Mouse (Mus musculus) midbrain, embryonic 14.5 days (tissue): ENCODE measurements around the gene Socs4. TPM values are rescaled to one million over a fixed set of nuclear protein-coding genes. Genes with fewer than 3 reads are reported as not detected.

Source experiments
- ATAC-seq: fragments of 200-750 bp; cut with Nextera tagmentation; 2 replicates; pipeline ENCODE4 v1.8.0; 2017; ENCODE audit warnings: moderate number of reproducible peaks, moderate library complexity; ENCODE audit not compliant: low FRiP score, low TSS enrichment
- DNase-seq: peaks from one replicate; pipeline ENCODE4 v3.0.0-alpha.2; 2015
- H3K27ac ChIP-seq: fragments of 300-500 bp; sonication (generic); replicated peaks from 2 replicates; pipeline ENCODE4 v1.5.1; 2014; ENCODE audit warnings: mild to moderate bottlenecking, low read depth, low read length, moderate library complexity
- H3K27me3 ChIP-seq: fragments of 300-500 bp; sonication (generic); 2 replicates; pipeline ENCODE4 v1.6.1; 2014; ENCODE audit warnings: low read length, control low read depth, mixed read lengths; ENCODE audit not compliant: control insufficient read depth, insufficient read depth
- H3K36me3 ChIP-seq: fragments of 300-500 bp; sonication (generic); 2 replicates; pipeline ENCODE4 v1.6.1; 2014; ENCODE audit warnings: low read length, control low read depth; ENCODE audit not compliant: control insufficient read depth, insufficient read depth
- H3K4me1 ChIP-seq: fragments of 300-500 bp; sonication (generic); 2 replicates; pipeline ENCODE4 v1.6.1; 2014; ENCODE audit warnings: mild to moderate bottlenecking, antibody characterized with exemption, low read length, control low read depth; ENCODE audit not compliant: control insufficient read depth, insufficient read depth
- H3K4me2 ChIP-seq: fragments of 300-500 bp; sonication (generic); 2 replicates; pipeline ENCODE4 v1.6.1; 2014; ENCODE audit warnings: mild to moderate bottlenecking, low read length, moderate library complexity
- H3K4me3 ChIP-seq: fragments of 300-500 bp; sonication (generic); replicated peaks from 2 replicates; pipeline ENCODE4 v1.5.1; 2014; ENCODE audit warnings: low read depth, low read length
- H3K9ac ChIP-seq: fragments of 300-500 bp; sonication (generic); replicated peaks from 2 replicates; pipeline ENCODE4 v1.6.1; 2014; ENCODE audit warnings: mild to moderate bottlenecking, low read length, moderate library complexity
- H3K9me3 ChIP-seq: fragments of 300-500 bp; sonication (generic); 2 replicates; pipeline ENCODE4 v1.6.1; 2016; ENCODE audit warnings: low read length, control low read depth, mixed read lengths; ENCODE audit not compliant: control insufficient read depth
- WGBS: fragments of 180-500 bp; shearing (Covaris S2); extraction: QIAGEN DNeasy Blood & Tissue Kit; methylation state at CpG from one replicate; pipeline ENCODE4 v1.1.7; 2014; 5-methylcytosine and 5-hydroxymethylcytosine counted together
- polyA plus RNA-seq: library from polyadenylated mRNA; unstranded; fragments of >200 nt; fragmentation: Nextera tagmentation; extraction: Ambion mirVana; gene quantifications from 2 replicates; pipeline ENCODE4 v1.2.1, GENCODE M21; 2014

The Socs4 gene
- 4.8 and 5.7 TPM in 2 replicates for polyA plus RNA-seq

DNA sequence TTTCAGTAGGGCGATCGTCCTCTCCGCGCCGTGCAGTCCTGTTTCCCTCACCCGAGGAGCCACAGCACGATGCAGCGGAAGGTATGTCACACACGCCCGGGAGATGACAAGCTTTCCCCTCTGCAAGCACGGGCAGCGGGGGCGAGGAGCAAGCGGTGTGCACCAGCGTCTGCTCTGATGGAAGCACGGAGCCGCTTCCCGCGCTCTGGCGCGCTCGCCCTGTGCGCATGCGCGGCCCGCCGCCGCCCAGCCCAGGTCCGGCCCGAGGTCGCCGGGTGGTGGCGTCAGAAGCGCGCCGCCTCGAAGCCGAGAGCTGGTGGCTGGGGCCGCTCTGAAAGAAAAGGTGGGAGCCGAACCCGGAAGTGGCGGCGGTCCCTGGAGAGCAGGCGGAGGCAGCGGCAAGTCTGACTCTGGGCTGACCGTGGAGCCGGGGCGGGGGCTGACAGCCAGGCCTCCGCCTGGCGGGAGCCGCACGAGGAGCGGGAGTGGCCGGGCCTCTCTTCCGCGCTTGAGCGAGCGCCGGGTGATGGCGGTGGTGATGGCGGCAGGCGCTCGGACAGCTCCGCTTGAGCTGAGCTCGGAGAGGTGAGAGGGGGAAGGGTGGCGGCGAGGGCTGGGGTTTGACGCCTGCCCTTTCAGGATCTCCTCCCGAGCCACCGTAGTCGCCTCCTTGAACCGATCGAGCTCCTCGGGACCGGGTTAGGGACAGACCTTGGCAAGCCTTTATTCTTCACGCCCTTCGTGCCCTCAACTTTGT lies at the start of gene Socs4, which contains the start of gene Wdhd1:
Gene Socs4 (plus strand): TSS at position 295 of the 757 bp plus-strand sequence.
Gene Wdhd1 (minus strand): TSS at position 221 of the 757 bp plus-strand sequence.
- H3K27ac ChIP-seq = peak within 1 kb of the TSS; percentile 95
- WGBS = under 1% methylated on average over 77 of the region's 77 CpGs
- peak; percentile 96 for ATAC-seq

DNA sequence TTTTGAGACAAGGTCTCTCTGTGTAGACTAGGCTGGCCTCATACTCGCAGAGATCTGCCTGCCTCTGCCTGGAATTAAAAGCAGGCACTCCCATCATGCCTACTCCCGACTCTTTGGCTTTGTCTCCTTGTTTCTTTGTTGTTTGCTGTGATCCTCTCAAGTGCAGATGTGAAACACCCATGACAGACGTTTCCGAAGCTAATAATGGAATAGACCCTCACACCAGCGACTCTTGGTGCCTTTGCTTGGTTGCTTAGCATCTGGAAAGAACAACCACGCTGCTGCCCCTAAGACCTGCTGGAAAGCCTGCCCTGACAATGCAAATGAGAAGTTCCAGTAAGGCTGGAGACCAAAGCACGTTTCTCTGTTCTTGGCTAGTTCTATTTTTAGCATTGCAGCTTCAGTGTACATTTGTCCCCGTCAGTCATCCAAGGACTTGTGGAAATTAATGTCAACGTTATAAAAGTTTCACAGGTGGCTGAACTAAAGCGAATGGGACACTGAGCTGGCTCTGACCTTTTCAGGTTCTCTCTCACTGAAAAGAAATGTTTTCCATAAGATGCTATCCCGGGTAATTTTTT lies 46.8 kb upstream of the Socs4 start:
- ATAC-seq = no peak

More for the DNA sequence above, at the start of gene Socs4, which contains the start of gene Wdhd1:
- peak within 1 kb of the TSS; percentile 75 for H3K9ac ChIP-seq
- H3K9me3 ChIP-seq = no peaks in the 10 kb centered on the region
- no peaks in the 10 kb centered on the region for H3K27me3 ChIP-seq
- peaks cover 14% of the 10 kb centered on the region for H3K4me1 ChIP-seq
- H3K36me3 ChIP-seq = peaks cover 10% of the 10 kb centered on the region; the same call in 1 of the 2 replicates
- peak within 1 kb of the TSS; percentile 82 for H3K4me3 ChIP-seq
- peak within 1 kb of the TSS; percentile 73 for H3K4me2 ChIP-seq
- peak; percentile 97 for DNase-seq

DNA sequence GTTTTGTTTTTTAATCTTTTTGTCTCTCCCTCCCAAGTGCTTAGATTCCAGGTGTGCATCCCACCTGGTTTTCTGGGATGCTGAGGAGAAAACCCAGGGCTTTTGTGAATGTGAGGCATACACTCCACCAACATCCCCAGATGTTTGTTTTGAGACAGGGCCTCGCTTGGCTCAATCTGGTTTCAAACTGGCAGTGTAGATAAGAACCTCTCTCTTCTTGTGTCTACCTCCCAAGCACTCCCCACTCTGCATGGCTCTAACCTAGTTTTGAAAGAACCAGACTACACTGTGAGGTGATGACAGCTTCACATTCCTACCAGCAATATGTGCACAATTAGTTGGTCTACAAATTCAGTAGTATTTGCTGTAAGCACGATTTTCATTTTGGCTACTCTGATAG lies 43.1 kb upstream of the Socs4 start:
- no peaks in the 10 kb centered on the region for H3K27me3 ChIP-seq
- H3K9ac ChIP-seq = no peak overlapping the region
- H3K4me3 ChIP-seq = no peak overlapping the region
- H3K27ac ChIP-seq = no peak overlapping the region
- H3K36me3 ChIP-seq = no peaks in the 10 kb centered on the region
- H3K4me1 ChIP-seq = no peaks in the 10 kb centered on the region
- H3K4me2 ChIP-seq = no peak overlapping the region
- no peak for DNase-seq
- WGBS = 79% methylated on average over 2 of the region's 2 CpGs
- ATAC-seq = no peak
- H3K9me3 ChIP-seq = no peaks in the 10 kb centered on the region

More for the DNA sequence above, 46.8 kb upstream of the Socs4 start:
- H3K9ac ChIP-seq = no peak overlapping the region
- H3K27me3 ChIP-seq = no peaks in the 10 kb centered on the region
- H3K9me3 ChIP-seq = no peaks in the 10 kb centered on the region
- H3K27ac ChIP-seq = no peak overlapping the region
- no peaks in the 10 kb centered on the region for H3K4me1 ChIP-seq
- no peaks in the 10 kb centered on the region for H3K36me3 ChIP-seq
- H3K4me2 ChIP-seq = no peak overlapping the region
- no peak for DNase-seq
- 79% methylated on average over 11 of the region's 11 CpGs for WGBS
- H3K4me3 ChIP-seq = no peak overlapping the region

DNA sequence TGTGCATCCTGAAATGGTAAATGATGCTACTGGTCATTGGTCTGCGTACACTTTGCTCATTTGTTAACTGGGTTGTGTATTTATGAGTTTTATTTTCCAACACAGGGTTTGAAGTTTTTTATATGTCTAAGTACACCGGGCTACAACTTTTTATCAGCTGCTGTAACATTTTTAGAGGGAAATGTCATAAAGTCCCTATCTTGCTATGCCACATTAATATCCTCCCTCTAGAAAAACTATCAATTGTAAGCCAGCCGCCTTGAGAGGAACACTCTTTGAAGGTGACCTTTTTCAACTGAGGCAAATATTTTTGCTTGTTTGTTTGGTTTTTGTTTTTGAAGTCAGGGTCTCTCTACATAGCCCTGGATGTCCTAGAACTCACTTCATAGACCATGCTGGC lies 42.7 kb upstream of the Socs4 start:
- Histone ChIP-seq H3K36me3 (no peaks in the 10 kb centered on the region), H3K9ac (no peak overlapping the region), H3K4me3 (no peak overlapping the region), H3K9me3 (no peaks in the 10 kb centered on the region), H3K27me3 (no peaks in the 10 kb centered on the region), H3K4me2 (no peak overlapping the region), H3K27ac (no peak overlapping the region), H3K4me1 (no peaks in the 10 kb centered on the region)
- ATAC-seq (no peak), DNase-seq (no peak)
- 95% methylated on average over 3 of the region's 3 CpGs for WGBS

DNA sequence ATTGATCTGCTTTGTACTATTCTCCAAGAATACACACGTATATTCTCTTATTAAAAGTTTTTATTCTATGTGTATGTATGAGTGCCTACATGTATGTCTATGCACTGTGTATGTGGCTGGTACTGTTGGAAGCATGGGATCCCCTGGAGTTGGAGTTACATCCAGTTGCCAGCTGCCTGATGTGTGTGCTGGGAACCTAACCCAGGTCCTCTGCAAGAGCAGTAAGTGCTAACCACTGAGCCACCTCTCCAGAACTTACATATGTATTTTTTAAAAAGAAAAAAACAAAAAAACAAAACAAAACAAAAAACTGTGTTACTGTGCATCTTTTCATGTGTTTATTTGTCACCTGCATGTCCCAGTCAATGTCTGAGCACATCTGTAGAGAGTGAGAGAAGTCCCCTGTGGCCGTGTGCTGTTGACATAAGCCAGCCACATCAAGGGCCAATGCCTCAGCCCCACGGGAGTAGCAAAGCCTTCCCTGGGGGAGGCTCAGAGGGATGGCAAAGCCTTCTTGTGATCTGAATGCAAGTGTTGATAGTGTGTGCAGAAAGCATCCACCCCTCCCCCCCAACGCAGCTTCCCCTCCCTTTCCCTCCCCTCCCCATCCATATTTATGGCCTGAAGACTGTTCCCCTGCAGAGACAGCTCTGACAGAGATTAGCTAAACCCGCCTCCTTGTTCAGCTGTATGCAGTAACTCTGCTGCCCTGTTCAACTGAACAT lies 42.0 kb upstream of the Socs4 start:
- DNase-seq (peak; percentile 8), ATAC-seq (no peak)
- 64% methylated on average over 5 of the region's 5 CpGs for WGBS
- no peaks in the 10 kb centered on the region for H3K9me3 ChIP-seq
- H3K4me1 ChIP-seq = no peaks in the 10 kb centered on the region
- no peak overlapping the region for H3K4me3 ChIP-seq
- no peak overlapping the region for H3K9ac ChIP-seq
- H3K4me2 ChIP-seq = no peak overlapping the region
- no peaks in the 10 kb centered on the region for H3K27me3 ChIP-seq
- H3K27ac ChIP-seq = no peak overlapping the region
- no peaks in the 10 kb centered on the region for H3K36me3 ChIP-seq

DNA sequence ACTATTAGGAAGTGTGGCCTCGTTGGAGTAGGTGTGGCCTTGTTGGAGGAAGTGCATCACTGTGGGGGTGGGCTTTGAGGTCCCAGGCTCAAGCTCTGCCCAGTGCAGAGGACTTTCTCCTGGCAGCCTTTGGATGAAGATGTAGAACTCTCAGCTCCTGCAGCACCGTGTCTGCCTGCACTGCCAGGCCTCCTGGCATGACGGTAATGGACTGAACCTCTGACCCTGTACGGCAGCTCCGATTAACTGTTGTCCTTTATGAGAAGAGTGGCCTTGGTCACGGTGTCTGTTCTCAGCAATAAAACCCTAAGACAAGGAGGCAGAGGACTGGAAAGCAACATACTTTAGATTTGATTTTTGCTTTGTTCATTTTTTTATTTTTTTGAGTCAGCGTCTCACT lies 40.2 kb upstream of the Socs4 start:
- no peaks in the 10 kb centered on the region for H3K4me1 ChIP-seq
- no peaks in the 10 kb centered on the region for H3K9me3 ChIP-seq
- H3K4me2 ChIP-seq = no peak overlapping the region
- ATAC-seq (no peak), DNase-seq (no peak)
- no peak overlapping the region for H3K9ac ChIP-seq
- no peak overlapping the region for H3K4me3 ChIP-seq
- no peak overlapping the region for H3K27ac ChIP-seq
- 93% methylated on average over 7 of the region's 7 CpGs for WGBS
- peaks cover 8% of the 10 kb centered on the region for H3K36me3 ChIP-seq
- H3K27me3 ChIP-seq = no peaks in the 10 kb centered on the region

DNA sequence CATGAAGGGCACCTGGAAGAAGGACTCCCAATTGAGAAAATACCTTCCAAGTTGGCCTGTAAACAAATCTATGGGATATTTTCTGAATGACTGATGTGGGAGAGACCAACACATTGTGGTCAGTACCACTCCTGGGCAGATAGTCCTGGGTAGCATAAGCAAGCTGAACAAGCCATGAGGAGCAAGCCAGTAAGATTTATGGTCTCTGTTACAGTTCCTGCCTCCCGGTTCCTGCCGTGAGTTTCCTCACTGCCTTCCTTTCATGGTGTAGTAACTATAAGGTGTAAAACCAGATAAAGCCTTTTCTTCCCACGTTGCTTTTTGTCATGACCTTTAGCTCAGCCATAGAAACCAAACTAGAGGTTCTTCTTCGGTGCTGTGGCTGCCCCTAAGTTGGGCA lies 39.4 kb upstream of the Socs4 start:
- ATAC-seq (no peak), DNase-seq (no peak)
- Histone ChIP-seq H3K4me1 (no peaks in the 10 kb centered on the region), H3K36me3 (peaks cover 12% of the 10 kb centered on the region), H3K9ac (no peak overlapping the region), H3K4me3 (no peak overlapping the region), H3K9me3 (no peaks in the 10 kb centered on the region), H3K4me2 (no peak overlapping the region), H3K27me3 (no peaks in the 10 kb centered on the region), H3K27ac (no peak overlapping the region)
- 93% methylated on average over 4 of the region's 4 CpGs for WGBS

DNA sequence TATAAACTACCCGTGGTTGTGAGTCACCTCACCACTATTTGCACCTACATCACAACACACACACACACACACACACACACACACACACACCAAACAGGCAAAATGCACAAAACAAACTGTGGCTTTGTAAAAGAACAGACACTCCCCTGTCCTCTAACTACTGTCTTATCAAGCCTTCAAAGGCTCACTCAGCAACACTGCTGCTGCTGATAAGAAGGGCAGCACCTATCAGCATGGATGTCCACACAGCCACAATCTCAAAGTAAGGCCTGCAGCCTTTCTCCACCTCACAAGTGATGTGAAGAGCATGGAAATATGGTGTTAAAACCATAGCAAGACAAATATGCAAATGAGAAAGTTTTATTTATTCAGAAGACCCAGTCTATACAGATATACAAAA lies 36.1 kb upstream of the Socs4 start:
- 93% methylated on average over 1 of the region's 1 CpGs for WGBS
- no peak overlapping the region for H3K9ac ChIP-seq
- peaks cover 36% of the 10 kb centered on the region for H3K36me3 ChIP-seq
- H3K9me3 ChIP-seq = no peaks in the 10 kb centered on the region
- H3K27me3 ChIP-seq = no peaks in the 10 kb centered on the region
- H3K27ac ChIP-seq = no peak overlapping the region
- H3K4me1 ChIP-seq = no peaks in the 10 kb centered on the region
- DNase-seq = no peak
- H3K4me3 ChIP-seq = no peak overlapping the region
- no peak for ATAC-seq
- H3K4me2 ChIP-seq = no peak overlapping the region
